Mouse (Mus musculus): ENCODE data around the gene Hibadh. TPM values are rescaled to one million over a fixed set of nuclear protein-coding genes. Genes with fewer than 3 reads are reported as not detected.

Hibadh gene
- polyA plus RNA-seq, 1 experiment, result 334 TPM

GRCm38 (mm10) chr6:52518704-52519103 is 121.5 kb downstream of the Hibadh start:
- DNase-seq, result no peak
- H3K27me3 ChIP-seq (replicated peaks; ENCODE audit: control insufficient read depth, insufficient read depth, low read length), result no peaks in the 10 kb centered on the region
- 80% methylated on average over 10 of the region's 10 CpGs for whole genome bisulfite sequencing
- H3K27ac ChIP-seq (ENCODE audit: insufficient read depth, low read depth, low read length), result no peak overlapping the region
- H3K4me1 ChIP-seq (ENCODE audit: control insufficient read depth, insufficient read depth, low read length), result no peaks in the 10 kb centered on the region
- TF ChIP-seq CTCF (conservative IDR thresholded peaks at IDR 0.05; ENCODE audit: insufficient read depth, insufficient read length, low read depth, low read length) (no peak), POLR2A (IDR thresholded peaks at IDR 0.05; ENCODE audit: low read depth, low read length) (no peak)
- no peaks in the 10 kb centered on the region for H3K36me3 ChIP-seq (ENCODE audit: control insufficient read depth, insufficient read depth, low read length)
- H3K4me3 ChIP-seq (ENCODE audit: insufficient read depth, low read depth, low read length), result no peak overlapping the region

GRCm38 (mm10) chr6:52517272-52517671 is 122.9 kb downstream of the Hibadh start:
- TF ChIP-seq POLR2A (IDR thresholded peaks at IDR 0.05; ENCODE audit: low read depth, low read length) (no peak), CTCF (conservative IDR thresholded peaks at IDR 0.05; ENCODE audit: insufficient read depth, insufficient read length, low read depth, low read length) (no peak)
- Histone ChIP-seq H3K4me3 (ENCODE audit: insufficient read depth, low read depth, low read length) (no peak overlapping the region), H3K4me1 (ENCODE audit: control insufficient read depth, insufficient read depth, low read length) (no peaks in the 10 kb centered on the region), H3K27ac (ENCODE audit: insufficient read depth, low read depth, low read length) (no peak overlapping the region), H3K36me3 (ENCODE audit: control insufficient read depth, insufficient read depth, low read length) (no peaks in the 10 kb centered on the region), H3K27me3 (replicated peaks; ENCODE audit: control insufficient read depth, insufficient read depth, low read length) (no peaks in the 10 kb centered on the region)
- 87% methylated on average over 5 of the region's 5 CpGs for WGBS
- DNase-seq, result no peak

- no peak for DNase-seq
- H3K4me1 ChIP-seq (ENCODE audit: control insufficient read depth, insufficient read depth, low read length), result no peaks in the 10 kb centered on the region
- TF ChIP-seq POLR2A (IDR thresholded peaks at IDR 0.05; ENCODE audit: low read depth, low read length) (no peak), CTCF (conservative IDR thresholded peaks at IDR 0.05; ENCODE audit: insufficient read depth, insufficient read length, low read depth, low read length) (no peak)
These were observed 126.2 kb downstream of the Hibadh start for GRCm38 (mm10) chr6:52513876-52514405.

GRCm38 (mm10) chr6:52508789-52509188 is 131.4 kb downstream of the Hibadh start:
- Histone ChIP-seq H3K4me3 (ENCODE audit: insufficient read depth, low read depth, low read length) (no peak overlapping the region), H3K27me3 (replicated peaks; ENCODE audit: control insufficient read depth, insufficient read depth, low read length) (no peaks in the 10 kb centered on the region), H3K4me1 (ENCODE audit: control insufficient read depth, insufficient read depth, low read length) (no peaks in the 10 kb centered on the region), H3K27ac (ENCODE audit: insufficient read depth, low read depth, low read length) (no peak overlapping the region), H3K36me3 (ENCODE audit: control insufficient read depth, insufficient read depth, low read length) (no peaks in the 10 kb centered on the region)
- no peak for DNase-seq
- 89% methylated on average over 3 of the region's 3 CpGs for WGBS
- TF ChIP-seq POLR2A (IDR thresholded peaks at IDR 0.05; ENCODE audit: low read depth, low read length) (no peak), CTCF (conservative IDR thresholded peaks at IDR 0.05; ENCODE audit: insufficient read depth, insufficient read length, low read depth, low read length) (no peak)

More at GRCm38 (mm10) chr6:52513876-52514405, 126.2 kb downstream of the Hibadh start:
- Histone ChIP-seq H3K36me3 (ENCODE audit: control insufficient read depth, insufficient read depth, low read length) (no peaks in the 10 kb centered on the region), H3K27me3 (replicated peaks; ENCODE audit: control insufficient read depth, insufficient read depth, low read length) (no peaks in the 10 kb centered on the region), H3K27ac (ENCODE audit: insufficient read depth, low read depth, low read length) (no peak overlapping the region), H3K4me3 (ENCODE audit: insufficient read depth, low read depth, low read length) (no peak overlapping the region)
- 58% methylated on average over 4 of the region's 4 CpGs for WGBS

- Histone ChIP-seq H3K27me3 (replicated peaks; ENCODE audit: control insufficient read depth, insufficient read depth, low read length) (no peaks in the 10 kb centered on the region), H3K4me3 (ENCODE audit: insufficient read depth, low read depth, low read length) (no peak overlapping the region), H3K36me3 (ENCODE audit: control insufficient read depth, insufficient read depth, low read length) (no peaks in the 10 kb centered on the region), H3K4me1 (ENCODE audit: control insufficient read depth, insufficient read depth, low read length) (no peaks in the 10 kb centered on the region), H3K27ac (ENCODE audit: insufficient read depth, low read depth, low read length) (no peak overlapping the region)
- WGBS, result 89% methylated on average over 7 of the region's 7 CpGs
- TF ChIP-seq CTCF (conservative IDR thresholded peaks at IDR 0.05; ENCODE audit: insufficient read depth, insufficient read length, low read depth, low read length) (no peak), POLR2A (IDR thresholded peaks at IDR 0.05; ENCODE audit: low read depth, low read length) (no peak)
- no peak for DNase-seq
These were observed 132.2 kb downstream of the Hibadh start for GRCm38 (mm10) chr6:52507946-52508345.

GRCm38 (mm10) chr6:52507171-52507570 is 133.0 kb downstream of the Hibadh start:
- WGBS, result 74% methylated on average over 5 of the region's 5 CpGs
- no peaks in the 10 kb centered on the region for H3K4me1 ChIP-seq (ENCODE audit: control insufficient read depth, insufficient read depth, low read length)
- no peaks in the 10 kb centered on the region for H3K27me3 ChIP-seq (replicated peaks; ENCODE audit: control insufficient read depth, insufficient read depth, low read length)
- no peak for DNase-seq
- H3K36me3 ChIP-seq (ENCODE audit: control insufficient read depth, insufficient read depth, low read length), result no peaks in the 10 kb centered on the region
- H3K4me3 ChIP-seq (ENCODE audit: insufficient read depth, low read depth, low read length), result no peak overlapping the region
- H3K27ac ChIP-seq (ENCODE audit: insufficient read depth, low read depth, low read length), result no peak overlapping the region
- TF ChIP-seq CTCF (conservative IDR thresholded peaks at IDR 0.05; ENCODE audit: insufficient read depth, insufficient read length, low read depth, low read length) (no peak), POLR2A (IDR thresholded peaks at IDR 0.05; ENCODE audit: low read depth, low read length) (no peak)

GRCm38 (mm10) chr6:52505777-52506755 is 134.1 kb downstream of the Hibadh start:
- H3K27me3 ChIP-seq (replicated peaks; ENCODE audit: control insufficient read depth, insufficient read depth, low read length), result no peaks in the 10 kb centered on the region
- no peak overlapping the region for H3K27ac ChIP-seq (ENCODE audit: insufficient read depth, low read depth, low read length)
- no peak overlapping the region for H3K4me3 ChIP-seq (ENCODE audit: insufficient read depth, low read depth, low read length)
- H3K4me1 ChIP-seq (ENCODE audit: control insufficient read depth, insufficient read depth, low read length), result no peaks in the 10 kb centered on the region
- WGBS, result 86% methylated on average over 9 of the region's 9 CpGs
- H3K36me3 ChIP-seq (ENCODE audit: control insufficient read depth, insufficient read depth, low read length), result no peaks in the 10 kb centered on the region
- DNase-seq, result no peak
- TF ChIP-seq CTCF (conservative IDR thresholded peaks at IDR 0.05; ENCODE audit: insufficient read depth, insufficient read length, low read depth, low read length) (no peak), POLR2A (IDR thresholded peaks at IDR 0.05; ENCODE audit: low read depth, low read length) (no peak)
